Mouse (Mus musculus): ENCODE measurements around the gene Wdr62.
"Not testable (repeated sequence)": the region's sequence is repeated elsewhere in the genome, so short reads cannot be mapped to it uniquely, and the experiment has no call there.

Gene Wdr62

GRCm38 (mm10) chr7:30206364-30206763, 73.9 kb downstream of the Wdr62 start:
- DNase-seq (ENCODE audit: low spot score in 2 of 2), result not testable (repeated sequence)

GRCm38 (mm10) chr7:30205383-30205782, 74.8 kb downstream of the Wdr62 start:
- DNase-seq (ENCODE audit: low spot score in 2 of 2), result peak in 1 of 2 experiments; percentile 63

GRCm38 (mm10) chr7:30204380-30204779, 75.8 kb downstream of the Wdr62 start:
- DNase-seq (ENCODE audit: low spot score in 2 of 2), result no peak

GRCm38 (mm10) chr7:30202895-30203690, 77.1 kb downstream of the Wdr62 start:
- DNase-seq (ENCODE audit: low spot score in 2 of 2), result no peak

- DNase-seq (ENCODE audit: low spot score in 2 of 2), result not testable (repeated sequence)
Measured at GRCm38 (mm10) chr7:30200661-30201060, 79.6 kb downstream of the Wdr62 start.

GRCm38 (mm10) chr7:30200200-30200599, 80.0 kb downstream of the Wdr62 start:
- no peak for DNase-seq (ENCODE audit: low spot score in 2 of 2)

- no peak for DNase-seq (ENCODE audit: low spot score in 2 of 2)
Measured at GRCm38 (mm10) chr7:30199498-30200139, 80.6 kb downstream of the Wdr62 start.

GRCm38 (mm10) chr7:30198481-30198971, 81.7 kb downstream of the Wdr62 start, which contains the start of gene Capns1:
Gene Capns1, minus strand, starts transcription at chr7:30198811.
- DNase-seq (ENCODE audit: low spot score in 2 of 2), result peak; percentile 47 to 59

- DNase-seq (ENCODE audit: low spot score in 2 of 2), result no peak
Measured at GRCm38 (mm10) chr7:30197592-30198129, 82.6 kb downstream of the Wdr62 start.

- no peak for DNase-seq (ENCODE audit: low spot score in 2 of 2)
Measured at GRCm38 (mm10) chr7:30196171-30196570, 84.0 kb downstream of the Wdr62 start.

GRCm38 (mm10) chr7:30195461-30195860, 84.8 kb downstream of the Wdr62 start:
- DNase-seq (ENCODE audit: low spot score in 2 of 2), result no peak

- peak; percentile 92 to 95 for DNase-seq (ENCODE audit: low spot score in 2 of 2)
Measured at GRCm38 (mm10) chr7:30194884-30195283, 85.3 kb downstream of the Wdr62 start.

GRCm38 (mm10) chr7:30194101-30194831, 86.0 kb downstream of the Wdr62 start:
- peak in 1 of 2 experiments; percentile 44 for DNase-seq (ENCODE audit: low spot score in 2 of 2)

GRCm38 (mm10) chr7:30193581-30194100, 86.6 kb downstream of the Wdr62 start:
- peak; percentile 55 to 64 for DNase-seq (ENCODE audit: low spot score in 2 of 2)

- no peak for DNase-seq (ENCODE audit: low spot score in 2 of 2)
Measured at GRCm38 (mm10) chr7:30193013-30193412, 87.2 kb downstream of the Wdr62 start.

- DNase-seq (ENCODE audit: low spot score in 2 of 2), result no peak
Measured at GRCm38 (mm10) chr7:30192088-30192487, 88.1 kb downstream of the Wdr62 start.

All from frontal cortex, postnatal 36 days (tissue).